Mouse (Mus musculus) spleen, adult 2 months (tissue): ENCODE measurements around the gene Rapgef3.

Experiments
- CTCF ChIP-seq: fragments of 200-500 bp; IDR thresholded peaks from 2 replicates; pipeline ENCODE4 v1.5.1; 2011; ENCODE audit warnings: mild to moderate bottlenecking, inconsistent platforms; ENCODE audit not compliant: insufficient read depth, insufficient read length, insufficient replicate concordance; ENCODE audit errors: extremely low read depth
- POLR2A ChIP-seq: fragments of 200-500 bp; IDR thresholded peaks from 2 replicates; pipeline ENCODE4 v1.6.1; 2011; ENCODE audit warnings: low read depth, low read length, inconsistent platforms

- TF ChIP-seq CTCF (no peak), POLR2A (no peak)
These were observed 18.8 kb upstream of the Rapgef3 start for GRCm38 (mm10) chr15:97786412-97787112.
